Mouse (Mus musculus): ENCODE data around the gene Commd6.

Gene Commd6

GRCm38 (mm10) chr14:101640153-101640843, at the start of gene Commd6:
Gene Commd6 (minus strand): TSS chr14:101640686.
- DNase-seq (ENCODE audit: low spot score): peak; percentile 97

DNA sequence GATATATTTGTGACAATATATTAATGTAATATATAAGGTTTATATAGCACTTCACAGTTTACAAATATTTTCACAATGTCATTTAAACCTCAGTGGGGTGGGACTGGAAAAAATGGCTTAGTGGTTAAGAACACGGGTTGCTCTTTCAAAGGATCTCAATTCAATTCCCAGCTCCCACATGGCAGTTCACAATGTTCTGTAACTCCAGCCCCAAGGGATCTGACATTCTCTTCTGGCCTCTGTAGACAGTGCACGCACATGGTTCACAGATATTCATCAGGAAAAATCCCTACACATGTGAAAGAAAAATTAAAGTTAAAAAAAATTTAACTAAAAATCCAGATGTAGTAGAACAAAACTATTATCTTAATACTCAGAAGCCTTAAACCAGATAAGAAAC, 47.9 kb upstream of the Commd6 start:
- no peak for DNase-seq (ENCODE audit: low spot score)

DNA sequence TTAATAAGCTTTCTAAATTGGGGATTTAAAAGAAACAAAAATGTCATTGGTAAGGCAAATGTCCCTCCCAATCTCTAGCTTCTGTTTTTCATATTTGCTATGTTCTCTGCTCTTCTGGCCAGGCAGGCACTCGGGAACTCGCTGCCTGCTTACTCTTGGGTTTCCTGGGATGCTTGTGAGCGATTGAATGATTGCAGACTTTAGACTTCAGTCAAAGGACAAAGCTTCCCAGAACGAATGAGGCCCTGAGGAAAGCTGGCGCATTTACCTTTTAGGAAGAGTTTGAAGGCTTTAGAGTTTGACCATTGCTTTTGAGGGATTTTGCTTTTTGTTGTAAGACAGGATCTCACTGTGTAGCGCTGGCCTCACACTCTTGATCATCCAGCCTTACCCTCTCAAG, 47.2 kb upstream of the Commd6 start:
- DNase-seq (ENCODE audit: low spot score): no peak

- DNase-seq (ENCODE audit: low spot score): no peak
Observed at GRCm38 (mm10) chr14:101672226-101672625, 31.7 kb upstream of the Commd6 start.

- no peak for DNase-seq (ENCODE audit: low spot score)
Observed at GRCm38 (mm10) chr14:101668626-101669025, 28.1 kb upstream of the Commd6 start.

GRCm38 (mm10) chr14:101666536-101666935, 26.1 kb upstream of the Commd6 start:
- no peak for DNase-seq (ENCODE audit: low spot score)

- DNase-seq (ENCODE audit: low spot score): no peak
Observed at GRCm38 (mm10) chr14:101666056-101666455, 25.6 kb upstream of the Commd6 start.

- no peak for DNase-seq (ENCODE audit: low spot score)
Observed at GRCm38 (mm10) chr14:101664274-101664673, 23.8 kb upstream of the Commd6 start.

- DNase-seq (ENCODE audit: low spot score): no peak
Observed at GRCm38 (mm10) chr14:101661654-101662412, 21.3 kb upstream of the Commd6 start.

DNA sequence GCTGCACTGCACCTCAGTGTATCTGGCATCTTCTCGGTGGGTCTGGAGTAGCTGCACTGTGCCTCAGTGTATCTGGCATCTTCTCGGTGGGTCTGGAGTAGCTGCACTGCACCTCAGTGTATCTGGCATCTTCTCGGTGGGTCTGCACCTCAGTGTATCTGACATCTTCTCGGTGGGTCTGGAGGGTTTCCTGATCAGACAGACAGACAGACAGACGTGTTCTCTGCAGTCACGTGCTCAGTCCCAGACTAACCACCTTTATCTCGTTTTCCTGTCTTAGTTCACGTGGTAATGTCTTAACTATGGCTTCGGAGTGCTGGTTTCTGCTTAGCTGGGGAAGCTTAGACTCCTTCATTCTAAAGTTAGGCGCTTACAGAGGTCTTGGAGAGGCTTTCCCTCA, 15.8 kb upstream of the Commd6 start:
- DNase-seq (ENCODE audit: low spot score): no peak

GRCm38 (mm10) chr14:101654526-101654909, 14.0 kb upstream of the Commd6 start:
- no peak for DNase-seq (ENCODE audit: low spot score)

GRCm38 (mm10) chr14:101653581-101654525, 13.4 kb upstream of the Commd6 start, which contains the start of gene Uchl3:
Gene Uchl3 (plus strand): TSS chr14:101653967.
- DNase-seq (ENCODE audit: low spot score): peak; percentile 97

DNA sequence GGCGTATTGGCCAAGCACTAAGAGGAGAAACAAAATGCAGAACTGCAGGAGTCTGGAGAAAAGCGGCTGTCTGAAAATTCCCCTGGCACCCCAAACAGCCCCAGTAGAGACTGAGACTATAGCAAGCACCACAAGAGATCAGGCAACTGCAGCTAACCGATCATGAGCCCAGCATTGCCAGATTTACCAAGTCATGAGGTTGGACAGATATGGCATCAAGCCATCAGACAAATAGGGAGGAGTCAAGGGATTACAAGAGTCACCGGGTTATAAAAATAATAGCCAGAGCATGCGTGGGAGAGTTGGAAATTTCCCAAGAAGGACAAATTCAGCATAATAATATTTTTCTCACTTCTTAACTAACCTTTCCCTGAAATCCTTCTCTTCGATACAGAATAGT, 12.1 kb upstream of the Commd6 start:
- DNase-seq (ENCODE audit: low spot score): no peak

GRCm38 (mm10) chr14:101650551-101650950, 10.1 kb upstream of the Commd6 start:
- DNase-seq (ENCODE audit: low spot score): no peak

GRCm38 (mm10) chr14:101644948-101645347, 4.5 kb upstream of the Commd6 start:
- DNase-seq (ENCODE audit: low spot score): no peak

- no peak for DNase-seq (ENCODE audit: low spot score)
Observed at GRCm38 (mm10) chr14:101637381-101637780, 3.1 kb downstream of the Commd6 start.

GRCm38 (mm10) chr14:101635765-101636164, 4.7 kb downstream of the Commd6 start:
- DNase-seq (ENCODE audit: low spot score): no peak

- no peak for DNase-seq (ENCODE audit: low spot score)
Observed at GRCm38 (mm10) chr14:101630548-101630947, 9.9 kb downstream of the Commd6 start.

DNA sequence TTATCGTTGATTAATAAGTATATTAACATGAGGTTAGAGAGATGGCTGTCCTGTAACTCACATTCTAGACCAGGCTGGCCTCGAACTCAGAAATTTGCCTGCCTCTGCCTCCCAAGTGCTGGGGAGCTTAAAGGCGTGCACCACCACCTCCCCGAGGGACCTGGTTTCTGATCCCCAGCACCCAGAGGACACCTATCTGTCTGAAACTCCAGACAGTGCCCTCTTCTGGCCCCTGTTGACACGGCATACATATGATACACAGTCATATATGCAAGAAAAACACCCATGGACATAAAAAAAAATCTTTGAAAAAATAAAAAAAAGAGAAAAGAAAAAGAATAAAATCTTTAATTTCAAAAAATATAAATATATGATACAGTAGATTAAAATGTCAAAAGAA, 22.8 kb downstream of the Commd6 start:
- no peak for DNase-seq (ENCODE audit: low spot score)

DNA sequence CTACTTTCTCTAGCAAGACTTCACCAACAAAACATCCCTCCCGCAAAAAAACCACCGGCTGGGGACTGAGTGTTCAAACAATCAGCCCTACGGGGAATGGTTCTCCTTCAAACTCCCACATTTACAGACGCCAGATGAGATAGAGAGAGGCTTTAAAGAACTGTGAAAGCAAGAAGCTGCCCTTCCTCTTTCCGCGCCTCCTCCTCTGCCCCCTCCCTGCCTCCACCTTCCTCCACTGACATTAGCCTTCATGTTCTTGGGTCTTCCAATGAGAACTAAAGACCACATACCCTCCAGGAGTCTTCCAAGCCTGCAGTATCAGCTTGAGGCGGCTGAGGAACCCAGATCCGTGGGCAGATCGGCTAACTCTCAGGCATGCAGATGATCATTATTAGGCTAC, 24.3 kb downstream of the Commd6 start:
- DNase-seq (ENCODE audit: low spot score): no peak

GRCm38 (mm10) chr14:101613206-101613605, 27.3 kb downstream of the Commd6 start:
- no peak for DNase-seq (ENCODE audit: low spot score)

DNA sequence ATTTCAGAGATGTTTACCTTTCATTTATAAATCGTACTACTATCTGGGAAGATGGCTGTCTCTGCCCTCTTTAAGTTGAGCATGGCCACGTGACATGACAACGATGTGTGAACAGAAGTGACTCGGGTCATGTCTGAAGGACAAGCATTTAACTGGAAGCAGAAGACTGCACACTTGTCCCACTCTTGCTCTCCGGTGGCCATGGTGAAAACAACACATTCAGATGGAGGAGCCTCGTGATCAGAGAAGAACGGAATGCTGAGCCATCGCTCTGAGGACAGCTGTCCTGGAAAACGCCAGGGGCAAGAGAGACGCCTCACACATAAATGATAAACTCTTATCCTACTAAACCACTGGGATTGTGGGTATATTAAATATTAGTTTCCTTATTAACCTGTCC, 29.8 kb downstream of the Commd6 start:
- no peak for DNase-seq (ENCODE audit: low spot score)

Measured in embryo, embryonic 10 days (tissue).